Mouse (Mus musculus) frontal cortex, postnatal 10 days (tissue): ENCODE measurements around the gene Slc25a30.

Experiments
- DNase-seq, 2 experiments: peaks; one replicate each; pipeline ENCODE4 v3.0.0; 2022; ENCODE audit warnings: low spot score in 2 of 2, mixed read lengths in 1 of 2

Slc25a30 gene

GRCm38 (mm10) chr14:75747960-75748359, 38.9 kb downstream of the Slc25a30 start:
- DNase-seq = no peak

DNA sequence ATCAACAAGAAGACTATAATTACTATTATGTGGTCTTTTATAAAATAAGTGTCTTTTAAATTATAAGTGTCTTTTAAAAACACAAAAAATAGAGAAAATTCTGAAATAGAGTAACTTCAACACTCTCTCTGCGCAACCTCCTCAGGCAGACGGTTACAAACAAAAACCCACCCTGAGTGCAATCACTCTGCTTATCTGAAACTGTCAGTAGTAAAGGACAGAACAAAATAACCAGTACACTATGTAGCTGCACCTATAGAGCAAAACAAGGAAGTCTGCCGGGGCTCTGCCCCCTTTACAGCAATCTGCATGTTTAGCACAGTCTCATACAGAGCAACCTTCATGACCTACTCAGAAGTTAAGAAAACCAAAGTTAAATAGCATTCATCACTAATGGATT, 44.9 kb downstream of the Slc25a30 start:
- no peak for DNase-seq

GRCm38 (mm10) chr14:75735597-75735996, 51.2 kb downstream of the Slc25a30 start:
- DNase-seq = no peak

DNA sequence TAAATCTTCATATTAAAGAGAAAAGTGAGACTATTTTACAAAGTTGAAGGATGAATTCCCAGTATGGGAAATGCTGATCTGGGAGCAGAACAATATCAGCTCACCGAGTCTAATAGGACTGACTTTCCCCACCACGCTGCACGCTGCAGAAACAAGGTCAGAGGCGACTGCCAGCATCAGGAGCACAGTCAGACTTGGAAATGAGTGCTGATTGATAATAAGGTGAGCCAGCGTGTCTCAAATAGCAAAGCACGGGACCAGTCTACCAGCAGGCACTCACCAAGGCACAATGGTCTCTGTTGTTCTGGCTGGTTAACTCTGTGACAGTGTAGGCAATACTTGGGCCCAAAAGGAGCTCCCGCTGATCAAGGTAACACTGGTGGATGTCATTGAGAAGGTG, 54.2 kb downstream of the Slc25a30 start:
- no peak for DNase-seq

DNA sequence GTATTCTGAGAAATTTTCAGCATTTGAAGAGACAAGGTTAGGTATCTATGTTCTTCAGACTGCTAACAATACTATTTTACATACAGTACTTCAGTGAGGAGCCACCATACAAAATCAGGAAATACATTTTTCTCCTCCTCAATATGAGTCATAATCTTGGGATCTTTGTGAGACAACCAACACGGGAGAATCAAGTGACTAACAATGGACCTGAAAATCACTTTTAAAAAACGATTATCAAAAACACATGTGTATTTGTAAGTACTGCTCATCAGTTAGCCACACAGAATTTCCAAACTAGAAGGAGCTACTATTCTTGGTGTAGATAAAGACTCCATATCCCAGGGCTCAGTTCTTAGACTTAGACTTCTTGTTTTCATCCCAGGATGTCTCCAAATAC, 55.5 kb downstream of the Slc25a30 start:
- no peak for DNase-seq

- DNase-seq = no peak
These were observed 58.7 kb downstream of the Slc25a30 start for GRCm38 (mm10) chr14:75728111-75728510.

DNA sequence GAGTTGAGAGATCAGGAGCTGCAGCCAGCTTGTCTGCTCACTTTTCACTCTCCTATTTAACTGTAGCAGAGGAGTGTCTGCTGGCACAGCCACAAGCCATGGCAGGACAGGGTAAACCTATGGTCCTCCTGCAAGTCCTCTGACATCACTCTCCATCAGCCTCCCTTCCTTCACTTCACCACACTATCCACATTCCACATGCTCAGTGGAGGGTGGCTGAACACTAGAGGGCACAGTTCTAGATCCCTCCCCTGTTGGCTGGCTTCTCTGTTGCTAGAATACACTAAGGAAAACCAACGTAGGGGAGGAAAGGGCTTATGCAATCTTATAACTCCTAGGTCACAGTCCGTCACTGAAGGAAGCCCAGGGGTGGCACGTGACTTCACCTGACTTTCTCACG, 59.8 kb downstream of the Slc25a30 start:
- no peak for DNase-seq

DNA sequence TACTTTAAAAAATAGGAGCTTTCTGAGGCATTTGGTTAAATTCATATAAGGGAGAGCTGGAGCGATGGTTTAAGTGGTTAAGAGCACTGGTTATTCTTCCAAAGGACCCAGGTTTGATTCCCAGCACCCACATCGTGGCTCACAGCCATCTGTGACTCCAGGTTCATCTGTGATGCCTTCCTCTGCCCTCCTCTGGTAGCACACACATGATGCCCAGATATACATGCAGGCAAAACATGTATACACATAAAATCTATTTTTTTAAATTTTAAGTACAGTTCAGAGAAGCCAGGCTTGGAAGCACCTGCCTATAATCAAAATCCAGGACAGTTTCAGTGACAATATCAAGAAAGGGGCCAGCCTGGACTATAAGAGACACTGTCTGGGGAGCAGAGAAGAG, 64.0 kb downstream of the Slc25a30 start:
- no peak for DNase-seq

GRCm38 (mm10) chr14:75721977-75722563, 64.8 kb downstream of the Slc25a30 start:
- peak in 1 of 2 experiments; percentile 53 for DNase-seq

GRCm38 (mm10) chr14:75720121-75720520, 66.7 kb downstream of the Slc25a30 start:
- no peak for DNase-seq

DNA sequence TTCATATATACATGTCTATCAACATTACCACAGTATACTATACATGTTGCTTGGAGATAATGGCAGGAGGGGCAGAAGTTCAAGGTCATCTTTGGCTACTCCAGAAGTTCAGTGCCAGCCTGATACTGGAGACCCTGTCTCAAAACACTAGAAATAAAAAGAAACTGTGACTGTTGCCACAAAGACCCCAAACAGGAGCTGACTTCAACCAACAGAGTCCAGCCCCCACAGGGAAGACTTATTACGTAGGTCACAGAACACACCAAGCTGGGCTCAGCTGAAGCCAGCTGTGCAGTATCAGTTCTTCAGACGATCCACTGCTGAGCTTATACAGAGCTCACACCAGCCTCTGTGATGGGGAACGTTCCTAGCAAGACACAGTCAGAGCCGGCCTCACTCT, 70.4 kb downstream of the Slc25a30 start:
- no peak for DNase-seq

DNA sequence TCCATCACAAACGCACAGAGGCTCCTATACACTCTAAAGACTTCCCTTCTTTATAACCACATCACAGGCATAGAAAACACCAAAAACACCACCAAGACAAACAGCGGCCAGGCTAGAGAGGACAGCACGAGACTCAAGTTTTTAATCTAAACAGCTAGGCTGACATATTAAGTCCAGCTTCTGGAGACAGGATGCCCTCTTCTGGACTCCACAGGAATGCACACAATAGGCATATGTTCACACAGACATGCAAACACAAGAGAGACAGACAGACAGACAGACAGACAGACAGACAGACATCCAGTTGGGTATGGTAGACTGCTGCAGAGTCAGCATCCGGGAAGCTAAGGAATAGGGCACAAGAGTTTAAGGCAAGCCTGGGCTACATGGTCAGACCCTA, 73.2 kb downstream of the Slc25a30 start:
- no peak for DNase-seq

DNA sequence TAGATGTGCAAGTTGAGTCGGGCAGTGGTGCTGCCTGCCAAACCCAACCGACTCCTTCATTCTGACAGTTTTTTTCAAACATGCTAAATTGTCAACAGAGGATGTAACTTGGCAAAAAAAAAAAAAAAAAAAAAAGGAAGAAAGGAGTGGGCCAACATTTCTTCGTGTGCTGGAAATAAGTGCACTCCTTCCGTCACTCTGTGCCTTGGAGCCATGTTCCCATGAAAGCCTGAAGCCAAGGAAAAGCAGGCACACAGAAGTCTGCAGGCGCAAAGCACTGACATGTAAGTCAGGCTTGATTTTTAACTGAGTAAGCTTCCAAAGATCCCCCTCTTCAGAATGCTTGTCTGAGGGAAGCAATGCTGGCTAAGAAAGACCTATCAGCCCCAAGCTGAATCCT, 74.2 kb downstream of the Slc25a30 start:
- no peak for DNase-seq

GRCm38 (mm10) chr14:75711731-75712130, 75.1 kb downstream of the Slc25a30 start:
- no peak for DNase-seq
